Mouse (Mus musculus) neural tube, embryonic 13.5 days (tissue): ENCODE data around the gene Lrrc8b. TPM values are rescaled to one million over a fixed set of nuclear protein-coding genes. Genes with fewer than 3 reads are reported as not detected.

Source experiments
- ATAC-seq: fragments of 200-750 bp; cut with Nextera tagmentation; 2 replicates; pipeline ENCODE4 v1.8.0; 2017; ENCODE audit warnings: low read depth, mild to moderate bottlenecking, moderate TSS enrichment, moderate library complexity
- H3K27ac ChIP-seq: fragments of 300-500 bp; sonication (generic); replicated peaks from 2 replicates; pipeline ENCODE4 v1.5.1; 2015; ENCODE audit warnings: moderate library complexity, mild to moderate bottlenecking, inconsistent platforms
- H3K27me3 ChIP-seq: fragments of 300-500 bp; sonication (generic); 2 replicates; pipeline ENCODE4 v1.6.1; 2015; ENCODE audit warnings: mild to moderate bottlenecking, inconsistent platforms
- H3K36me3 ChIP-seq: fragments of 300-500 bp; sonication (generic); 2 replicates; pipeline ENCODE4 v1.6.1; 2015; ENCODE audit warnings: mild to moderate bottlenecking, inconsistent platforms
- H3K4me1 ChIP-seq: fragments of 300-500 bp; sonication (generic); replicated peaks from 2 replicates; pipeline ENCODE4 v1.6.1; 2015; ENCODE audit warnings: inconsistent platforms
- H3K4me2 ChIP-seq: fragments of 300-500 bp; sonication (generic); 2 replicates; pipeline ENCODE4 v1.6.1; 2015; ENCODE audit warnings: inconsistent platforms, mild to moderate bottlenecking, moderate library complexity
- H3K4me3 ChIP-seq: fragments of 300-500 bp; sonication (generic); 2 replicates; pipeline ENCODE4 v1.5.1; 2015; ENCODE audit warnings: mild to moderate bottlenecking, inconsistent platforms
- H3K9ac ChIP-seq: fragments of 300-500 bp; sonication (generic); 2 replicates; pipeline ENCODE4 v1.6.1; 2015; ENCODE audit warnings: moderate library complexity, mild to moderate bottlenecking, inconsistent platforms
- H3K9me3 ChIP-seq: fragments of 300-500 bp; sonication (generic); 2 replicates; pipeline ENCODE4 v1.6.1; 2016; ENCODE audit warnings: inconsistent platforms
- WGBS: fragments of 180-500 bp; shearing (Covaris S2); methylation state at CpG from one replicate; pipeline ENCODE4 v1.1.7; 2015; 5-methylcytosine and 5-hydroxymethylcytosine counted together
- polyA plus RNA-seq: library from polyadenylated mRNA; unstranded; fragments of >200 nt; fragmentation: Nextera tagmentation; extraction: Ambion mirVana; gene quantifications from 2 replicates; pipeline ENCODE4 v1.2.1, GENCODE M21; 2015

The Lrrc8b gene
- polyA plus RNA-seq, result 13.3 and 13.5 TPM in 2 replicates

DNA sequence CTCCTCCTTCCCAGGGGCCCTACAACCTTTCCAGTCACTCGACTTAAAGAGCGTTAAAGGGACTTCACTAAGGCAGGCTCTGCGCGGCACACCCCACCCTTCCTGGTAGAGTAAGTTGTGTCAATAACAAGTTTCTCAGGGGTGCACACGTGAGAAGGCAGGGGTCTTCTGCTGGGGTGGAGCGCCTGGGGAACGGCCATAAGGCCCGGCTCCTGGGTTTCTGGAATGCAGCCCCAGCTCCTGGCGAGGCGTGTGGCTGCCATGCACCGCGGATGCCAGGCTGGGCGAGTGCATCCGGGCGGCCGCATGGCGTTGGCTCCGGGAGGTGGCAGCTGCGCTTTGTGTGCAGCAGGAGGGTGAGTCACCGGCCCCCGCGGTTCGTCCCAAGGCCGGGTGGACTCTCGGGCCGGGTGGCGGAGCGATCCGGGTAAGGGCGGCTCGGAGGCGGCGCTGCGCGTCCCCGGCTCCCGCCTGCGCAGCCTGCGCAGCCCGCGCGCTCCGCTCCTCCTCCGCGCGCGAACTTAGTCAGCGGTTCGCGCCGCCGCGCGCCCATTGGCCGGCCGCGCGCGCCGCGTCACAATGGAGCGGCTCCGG, at the start of gene Lrrc8b:
Lrrc8b (plus strand) TSS at position 578 of the 594 bp plus-strand sequence.
- Histone ChIP-seq H3K27ac (peak within 1 kb of the TSS; percentile 94), H3K9me3 (peaks cover 9% of the 10 kb centered on the region; the same call in 1 of the 2 replicates), H3K4me2 (peak within 1 kb of the TSS; percentile 87), H3K9ac (peak within 1 kb of the TSS; percentile 95), H3K27me3 (no peaks in the 10 kb centered on the region), H3K4me1 (peaks cover 8% of the 10 kb centered on the region), H3K36me3 (peaks cover 15% of the 10 kb centered on the region), H3K4me3 (peak within 1 kb of the TSS; percentile 94)
- under 1% methylated on average over 43 of the region's 63 CpGs for WGBS
- ATAC-seq, result peak; percentile 95

GRCm38 (mm10) chr5:105381482-105381881, 34.1 kb upstream of the Lrrc8b start:
- Histone ChIP-seq H3K27me3 (no peaks in the 10 kb centered on the region), H3K4me1 (no peaks in the 10 kb centered on the region), H3K36me3 (no peaks in the 10 kb centered on the region), H3K27ac (no peak overlapping the region), H3K4me2 (no peak overlapping the region), H3K9me3 (no peaks in the 10 kb centered on the region), H3K9ac (no peak overlapping the region), H3K4me3 (no peak overlapping the region)
- WGBS, result 87% methylated on average over 2 of the region's 2 CpGs
- ATAC-seq, result no peak

- 88% methylated on average over 2 of the region's 2 CpGs for WGBS
- H3K9ac ChIP-seq, result no peak overlapping the region
- peaks cover 19% of the 10 kb centered on the region; the same call in 1 of the 2 replicates for H3K9me3 ChIP-seq
- H3K4me3 ChIP-seq, result no peak overlapping the region
- no peaks in the 10 kb centered on the region for H3K27me3 ChIP-seq
- H3K4me1 ChIP-seq, result no peaks in the 10 kb centered on the region
- H3K27ac ChIP-seq, result no peak overlapping the region
- H3K36me3 ChIP-seq, result no peaks in the 10 kb centered on the region
- H3K4me2 ChIP-seq, result no peak overlapping the region
- no peak for ATAC-seq
These were observed 25.2 kb upstream of the Lrrc8b start for GRCm38 (mm10) chr5:105390346-105390745.

GRCm38 (mm10) chr5:105393731-105394130, 21.8 kb upstream of the Lrrc8b start:
- Histone ChIP-seq H3K36me3 (no peaks in the 10 kb centered on the region), H3K4me2 (no peak overlapping the region)
- WGBS, result 98% methylated on average over 6 of the region's 6 CpGs

GRCm38 (mm10) chr5:105395188-105395587, 20.4 kb upstream of the Lrrc8b start:
- 94% methylated on average over 4 of the region's 4 CpGs for WGBS
- Histone ChIP-seq H3K4me1 (peaks cover 11% of the 10 kb centered on the region), H3K9me3 (peaks cover 19% of the 10 kb centered on the region; the same call in 1 of the 2 replicates), H3K27me3 (no peaks in the 10 kb centered on the region), H3K9ac (no peak overlapping the region), H3K27ac (no peak overlapping the region), H3K4me3 (no peak overlapping the region), H3K36me3 (no peaks in the 10 kb centered on the region), H3K4me2 (no peak overlapping the region)
- ATAC-seq, result no peak

More at GRCm38 (mm10) chr5:105393731-105394130, 21.8 kb upstream of the Lrrc8b start:
- no peak overlapping the region for H3K27ac ChIP-seq
- H3K27me3 ChIP-seq, result no peaks in the 10 kb centered on the region
- H3K9me3 ChIP-seq, result peaks cover 19% of the 10 kb centered on the region; the same call in 1 of the 2 replicates
- no peak overlapping the region for H3K4me3 ChIP-seq
- ATAC-seq, result no peak
- H3K9ac ChIP-seq, result no peak overlapping the region
- H3K4me1 ChIP-seq, result no peaks in the 10 kb centered on the region

DNA sequence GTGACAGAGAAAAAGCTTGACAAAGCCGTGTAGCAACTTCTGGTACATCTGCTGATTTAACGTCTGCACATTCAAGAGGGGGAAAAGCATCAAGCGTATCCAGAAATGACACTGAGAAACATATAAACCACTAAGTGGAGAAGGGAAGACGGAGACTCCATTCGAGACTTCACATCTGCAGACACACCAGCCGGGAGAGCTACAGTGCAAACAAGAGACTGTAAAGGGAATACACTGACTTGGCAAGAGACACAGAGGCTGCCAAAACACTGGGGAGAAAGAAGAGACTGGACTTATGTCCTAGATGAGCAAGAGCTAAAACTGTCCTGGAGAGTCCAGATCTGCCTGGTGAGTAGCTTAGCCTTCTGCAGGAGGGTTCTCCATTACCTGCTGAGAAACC, 16.6 kb upstream of the Lrrc8b start:
- H3K4me2 ChIP-seq, result no peak overlapping the region

DNA sequence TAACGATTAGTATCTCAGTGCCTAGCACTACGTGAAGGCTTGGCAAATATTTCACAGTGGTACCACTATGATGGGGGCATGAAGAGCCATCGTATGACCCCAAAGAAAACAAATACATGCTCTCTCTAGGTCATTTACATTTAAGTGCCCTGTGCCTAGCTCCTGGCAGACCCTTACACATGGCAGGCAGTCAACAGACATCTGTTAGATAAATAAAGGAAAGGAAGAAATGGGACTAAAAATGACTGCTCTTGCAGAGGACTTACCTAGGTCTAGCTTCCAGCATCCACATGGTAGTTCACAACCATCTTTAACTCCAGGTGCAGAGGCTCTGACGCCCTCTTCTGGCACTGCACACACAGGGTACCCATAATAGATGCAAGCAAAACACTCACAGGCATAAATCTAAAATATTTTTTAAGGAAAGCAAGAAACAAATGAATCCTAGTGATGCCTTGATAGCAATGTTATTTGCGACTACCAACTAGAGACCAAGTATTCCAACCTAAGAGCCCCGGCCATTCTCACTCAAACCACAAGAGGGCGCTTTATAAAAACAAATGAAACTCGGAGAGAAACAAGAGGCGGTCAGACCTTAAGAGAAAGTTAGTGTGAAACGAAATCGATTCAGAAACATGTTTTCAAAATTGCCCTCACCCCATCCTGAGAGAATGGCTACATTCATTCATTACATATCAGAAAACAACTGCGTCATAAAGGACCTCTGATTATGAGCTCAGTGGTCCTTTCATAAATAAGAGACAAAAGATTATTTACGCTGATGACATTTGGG, 15.7 kb upstream of the Lrrc8b start:
- Histone ChIP-seq H3K9me3 (no peaks in the 10 kb centered on the region), H3K4me1 (peaks cover 22% of the 10 kb centered on the region), H3K27ac (peak overlapping the region; percentile 71), H3K4me2 (peak overlapping the region; percentile 62), H3K4me3 (peak overlapping the region; percentile 32), H3K36me3 (no peaks in the 10 kb centered on the region), H3K9ac (peak overlapping the region; percentile 57), H3K27me3 (no peaks in the 10 kb centered on the region)
- 18% methylated on average over 13 of the region's 13 CpGs for WGBS
- ATAC-seq, result peak; percentile 32

More for the DNA sequence above, 16.6 kb upstream of the Lrrc8b start:
- no peaks in the 10 kb centered on the region for H3K27me3 ChIP-seq
- no peak overlapping the region for H3K9ac ChIP-seq
- no peak for ATAC-seq
- H3K9me3 ChIP-seq, result no peaks in the 10 kb centered on the region; the same call in 1 of the 2 replicates
- H3K36me3 ChIP-seq, result no peaks in the 10 kb centered on the region
- no peak overlapping the region for H3K4me3 ChIP-seq
- WGBS, result 72% methylated on average over 6 of the region's 6 CpGs
- H3K4me1 ChIP-seq, result peaks cover 22% of the 10 kb centered on the region
- H3K27ac ChIP-seq, result no peak overlapping the region

DNA sequence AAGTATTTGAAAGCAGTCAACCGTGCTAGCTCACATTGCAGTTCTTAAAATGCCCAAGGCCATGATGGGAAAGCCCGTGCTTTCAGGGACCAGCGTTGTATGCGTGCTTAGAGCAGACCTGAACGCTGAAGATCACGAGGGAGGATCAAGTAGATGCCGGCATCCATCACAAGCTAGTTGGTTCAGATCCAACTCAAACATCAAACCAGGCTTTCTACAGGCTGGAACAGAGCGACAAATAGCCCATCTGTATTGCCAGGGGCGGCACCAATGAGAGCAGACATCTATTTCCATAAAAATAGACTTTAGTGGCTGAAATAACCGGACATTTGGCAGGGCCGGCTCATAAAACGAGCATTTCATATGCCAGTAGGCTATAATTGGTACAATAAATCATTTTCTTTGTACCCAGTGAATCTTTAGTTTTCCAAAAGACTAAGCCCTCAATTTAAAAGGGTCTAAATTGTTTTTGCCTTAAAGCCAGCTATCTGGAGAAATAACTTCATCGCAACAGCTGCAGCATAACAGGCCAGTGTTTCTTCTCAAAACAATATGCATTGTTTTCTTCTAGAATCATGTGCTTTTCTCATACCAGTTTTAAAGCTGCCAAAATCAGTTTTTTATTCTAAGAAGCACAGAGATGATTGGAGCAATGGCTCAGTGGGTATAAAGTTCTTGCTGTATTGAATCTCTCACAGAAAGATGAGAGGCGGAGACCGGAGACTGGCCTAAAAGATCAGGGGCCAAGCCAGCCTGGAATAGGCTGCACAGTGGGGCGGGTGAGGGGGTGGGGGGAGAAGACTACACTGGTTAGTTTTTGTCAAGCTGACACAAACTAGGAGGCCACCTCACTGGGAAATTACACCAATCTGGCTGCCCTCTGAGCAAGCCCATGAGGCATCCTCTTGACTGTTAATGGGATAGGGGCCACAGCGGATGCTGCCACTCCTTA, 14.9 kb upstream of the Lrrc8b start:
- peak overlapping the region; percentile 71 for H3K27ac ChIP-seq
- H3K4me1 ChIP-seq, result peaks cover 22% of the 10 kb centered on the region
- ATAC-seq, result peak; percentile 86
- peak overlapping the region; percentile 32 for H3K4me3 ChIP-seq
- peak overlapping the region; percentile 57 for H3K9ac ChIP-seq
- H3K4me2 ChIP-seq, result peak overlapping the region; percentile 62
- H3K36me3 ChIP-seq, result no peaks in the 10 kb centered on the region
- no peaks in the 10 kb centered on the region for H3K9me3 ChIP-seq
- WGBS, result 13% methylated on average over 17 of the region's 17 CpGs
- H3K27me3 ChIP-seq, result no peaks in the 10 kb centered on the region

DNA sequence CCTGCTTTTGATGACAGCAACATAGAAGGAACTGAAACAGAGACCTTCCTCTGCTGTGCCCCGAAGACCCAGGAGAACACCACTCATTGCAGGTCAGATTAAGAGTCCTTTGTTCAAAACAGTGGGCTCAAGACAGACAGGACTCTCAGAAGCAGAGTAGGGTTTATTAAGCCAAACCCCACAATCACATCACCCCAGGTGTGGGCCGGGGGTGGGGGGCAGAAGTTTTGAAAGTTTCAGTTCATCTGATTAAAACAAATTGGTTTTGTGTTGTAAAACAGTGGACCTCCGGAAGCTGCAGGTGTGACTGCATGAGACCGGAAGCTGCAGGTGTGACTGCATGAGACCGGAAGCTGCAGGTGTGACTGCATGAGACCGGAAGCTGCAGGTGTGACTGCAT, 14.0 kb upstream of the Lrrc8b start:
- Histone ChIP-seq H3K27me3 (no peaks in the 10 kb centered on the region), H3K27ac (0 out of 2 replicates have a peak overlapping the region, but pooled peaks have one; percentile 2), H3K4me2 (no peak overlapping the region), H3K4me1 (peaks cover 22% of the 10 kb centered on the region), H3K9ac (no peak overlapping the region), H3K36me3 (no peaks in the 10 kb centered on the region), H3K9me3 (no peaks in the 10 kb centered on the region), H3K4me3 (no peak overlapping the region)
- ATAC-seq, result no peak
- 91% methylated on average over 6 of the region's 6 CpGs for WGBS

DNA sequence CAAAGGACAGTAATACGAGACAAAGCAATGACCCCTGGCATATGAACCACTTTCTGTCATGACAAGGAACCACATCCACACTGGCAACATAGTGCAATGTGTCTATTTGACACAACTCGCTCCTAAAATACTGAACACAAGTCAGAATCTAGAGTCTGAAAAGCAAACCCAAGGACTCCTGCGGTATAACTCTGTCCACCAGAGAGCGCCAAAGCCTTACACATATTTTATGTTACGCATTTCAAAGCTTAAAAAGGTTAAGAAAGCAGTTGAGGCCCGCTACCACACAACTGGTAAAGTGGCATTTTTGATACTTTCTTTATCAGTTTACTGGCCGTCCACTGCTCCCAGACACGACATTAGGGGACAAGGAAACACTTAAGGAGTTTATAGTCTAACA, 10.6 kb upstream of the Lrrc8b start:
- 12% methylated on average over 8 of the region's 8 CpGs for WGBS
- ATAC-seq, result no peak
- Histone ChIP-seq H3K27me3 (no peaks in the 10 kb centered on the region), H3K9ac (no peak overlapping the region), H3K4me2 (no peak overlapping the region), H3K27ac (no peak overlapping the region), H3K9me3 (no peaks in the 10 kb centered on the region), H3K4me1 (peaks cover 11% of the 10 kb centered on the region), H3K36me3 (no peaks in the 10 kb centered on the region), H3K4me3 (no peak overlapping the region)

GRCm38 (mm10) chr5:105407661-105408060, 7.9 kb upstream of the Lrrc8b start:
- H3K27me3 ChIP-seq, result no peaks in the 10 kb centered on the region
- no peaks in the 10 kb centered on the region for H3K9me3 ChIP-seq
- H3K4me3 ChIP-seq, result no peak overlapping the region
- no peaks in the 10 kb centered on the region for H3K4me1 ChIP-seq
- H3K4me2 ChIP-seq, result no peak overlapping the region
- no peak overlapping the region for H3K27ac ChIP-seq
- H3K36me3 ChIP-seq, result no peaks in the 10 kb centered on the region
- H3K9ac ChIP-seq, result no peak overlapping the region
- WGBS, result 87% methylated on average over 5 of the region's 5 CpGs
- ATAC-seq, result no peak
